Mouse (Mus musculus) liver, postnatal 0 days (tissue): ENCODE data around the gene Csf1.

Source experiments
- CTCF ChIP-seq: sonication (generic); IDR thresholded peaks from 2 replicates; pipeline ENCODE4 v1.5.1; 2016; ENCODE audit warnings: antibody characterized with exemption, low read depth
- EP300 ChIP-seq: IDR thresholded peaks from 2 replicates; pipeline ENCODE4 v1.6.1; 2016; ENCODE audit warnings: antibody characterized with exemption, low read depth, mild to moderate bottlenecking

GRCm38 (mm10) chr3:107703675-107704370, 56.4 kb downstream of the Csf1 start:
- TF ChIP-seq CTCF, result no peak
- TF ChIP-seq EP300, result no peak
